Mouse (Mus musculus): Measurements from ENCODE around the gene Accsl.

Accsl gene

GRCm38 (mm10) chr2:93874606-93875005, 5.6 kb upstream of the Accsl start:
- DNase-seq (ENCODE audit: low read depth, low spot score) = no peak

DNA sequence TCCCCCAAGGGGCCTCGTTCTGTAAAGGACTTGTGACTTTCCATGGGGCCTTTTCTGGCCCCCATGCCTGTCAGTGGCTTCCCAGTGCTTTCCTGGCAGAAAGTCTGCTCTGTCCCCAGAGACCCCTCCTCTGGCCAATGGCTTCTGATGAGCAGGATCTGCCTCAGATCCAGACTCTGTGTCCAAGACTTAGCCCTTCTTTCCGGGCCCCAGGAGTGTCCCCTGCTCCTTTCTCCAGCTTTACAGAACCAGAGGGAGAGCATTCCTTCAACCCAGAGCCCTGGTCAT, 5.2 kb upstream of the Accsl start:
- DNase-seq (ENCODE audit: low read depth, low spot score) = no peak

DNA sequence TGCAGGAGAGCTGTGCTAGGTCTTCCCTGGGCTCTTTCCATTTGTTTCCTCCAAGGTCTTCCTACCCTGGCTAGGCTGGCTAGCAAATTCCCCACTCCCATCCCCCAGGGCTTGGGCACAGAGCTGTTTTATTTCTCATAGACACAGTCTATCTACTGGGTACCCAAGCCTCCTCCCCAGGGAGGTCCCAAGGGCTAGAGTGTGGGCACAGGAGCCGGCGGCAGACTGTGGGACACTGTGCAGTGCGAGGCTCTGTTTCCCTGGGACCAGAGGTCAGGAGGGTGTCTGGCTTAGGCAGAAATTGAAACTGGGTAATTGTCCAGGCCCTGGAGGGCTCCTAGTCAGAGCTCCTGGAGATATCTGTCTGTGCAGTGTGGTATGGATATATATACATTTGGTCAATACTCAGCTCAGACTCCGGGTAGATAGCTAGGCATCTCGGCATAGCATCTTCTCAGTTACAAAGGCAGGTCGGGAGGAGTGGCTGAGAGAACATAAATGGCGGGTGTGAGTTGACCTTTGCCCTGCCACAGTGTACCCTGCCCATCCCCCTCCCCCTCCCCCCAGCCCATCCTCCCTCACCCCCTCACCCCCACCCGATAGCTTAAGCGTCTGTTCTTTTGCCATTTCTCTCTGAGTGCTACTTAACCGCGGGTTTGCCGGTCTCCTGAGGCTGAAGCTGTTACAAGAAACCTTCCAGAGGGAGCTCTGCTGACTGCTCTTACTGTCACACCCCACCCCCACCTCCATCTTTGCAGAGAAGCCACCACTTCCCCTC, 4.7 kb upstream of the Accsl start:
- peak; percentile 73 for DNase-seq (ENCODE audit: low read depth, low spot score)

DNA sequence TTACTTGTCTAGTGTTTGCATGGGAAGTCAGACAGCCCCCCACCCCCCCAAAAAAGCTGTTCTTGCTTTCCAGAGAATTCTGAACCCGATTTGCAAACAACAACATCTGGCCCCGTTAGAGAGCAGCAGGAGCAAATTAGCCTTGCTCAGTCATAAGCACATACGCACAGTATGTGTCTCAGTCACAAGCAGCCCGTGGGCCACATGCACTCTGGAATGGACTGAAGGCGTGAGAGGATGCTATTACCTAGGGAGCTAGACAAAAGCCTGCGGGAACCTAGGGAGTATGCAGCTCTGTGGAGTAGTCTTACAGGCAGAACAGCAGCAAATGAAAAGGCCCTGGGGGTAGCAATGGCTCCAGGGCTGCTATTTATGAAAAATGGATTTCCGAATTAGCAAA, 3.3 kb upstream of the Accsl start:
- DNase-seq (ENCODE audit: low read depth, low spot score) = peak; percentile 76

- peak; percentile 93 for DNase-seq (ENCODE audit: low read depth, low spot score)
Observed at GRCm38 (mm10) chr2:93871411-93871925, 2.5 kb upstream of the Accsl start.

- peak; percentile 90 for DNase-seq (ENCODE audit: low read depth, low spot score)
Observed at GRCm38 (mm10) chr2:93870842-93871241, 1.9 kb upstream of the Accsl start.

DNA sequence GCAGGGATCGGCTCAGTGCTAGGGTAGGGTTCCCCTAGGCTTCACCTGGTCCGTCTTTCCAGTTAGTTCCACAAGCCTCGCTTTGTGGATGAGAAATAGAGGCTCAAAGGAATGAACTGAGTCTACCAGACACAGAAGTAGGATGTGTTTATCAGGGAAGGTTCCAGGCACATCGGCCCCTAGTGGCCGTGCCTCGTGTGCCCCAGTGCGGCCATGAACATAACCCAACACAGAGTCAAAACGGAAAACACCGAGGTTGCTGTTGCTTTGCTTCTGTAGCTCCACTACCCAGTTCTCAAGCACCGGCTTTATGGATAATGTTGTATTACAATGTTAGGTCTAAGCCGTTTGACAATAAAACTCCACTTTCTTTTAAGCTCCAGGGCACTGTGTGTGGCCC, 391 bp downstream of the Accsl start:
- peak; percentile 65 for DNase-seq (ENCODE audit: low read depth, low spot score)

DNA sequence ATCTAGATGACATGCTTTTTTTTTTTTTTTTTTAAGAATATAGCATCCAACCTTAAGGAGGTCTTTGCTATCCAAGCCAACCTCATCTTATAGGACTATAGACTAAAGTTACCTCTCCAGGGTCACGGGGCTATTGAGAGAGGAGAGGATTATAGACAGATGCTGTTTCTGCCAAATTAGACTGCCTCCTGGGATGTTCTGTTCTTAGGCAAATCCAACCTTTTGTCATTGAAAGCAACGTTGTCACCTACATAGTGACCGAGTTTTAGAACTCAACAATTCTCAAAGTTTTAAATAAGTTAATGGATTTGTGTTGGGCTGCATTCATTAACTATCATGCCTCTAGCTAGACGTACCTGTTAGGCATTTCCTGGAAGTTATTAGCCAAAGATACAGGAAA, 5.7 kb downstream of the Accsl start:
- peak; percentile 68 for DNase-seq (ENCODE audit: low read depth, low spot score)

DNA sequence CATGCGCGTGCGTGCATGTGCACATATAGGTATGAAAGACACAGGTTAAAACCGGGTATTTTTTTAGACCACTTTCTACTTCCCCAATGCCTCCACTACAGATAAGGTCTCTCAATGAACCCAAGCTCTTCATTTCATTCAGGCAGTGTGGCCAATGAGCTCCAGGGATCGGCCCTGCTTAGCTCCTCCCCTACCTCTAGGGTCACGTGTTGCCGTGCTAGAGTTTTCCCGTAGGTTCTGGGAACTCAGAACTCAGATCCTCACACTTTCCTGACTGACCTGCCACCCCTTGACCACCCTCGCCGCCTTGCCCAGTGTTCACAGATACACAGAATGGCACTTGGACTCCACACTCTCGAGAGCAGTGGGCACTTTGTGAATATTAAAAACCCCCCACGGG, 10.1 kb downstream of the Accsl start:
- peak; percentile 54 for DNase-seq (ENCODE audit: low read depth, low spot score)

DNA sequence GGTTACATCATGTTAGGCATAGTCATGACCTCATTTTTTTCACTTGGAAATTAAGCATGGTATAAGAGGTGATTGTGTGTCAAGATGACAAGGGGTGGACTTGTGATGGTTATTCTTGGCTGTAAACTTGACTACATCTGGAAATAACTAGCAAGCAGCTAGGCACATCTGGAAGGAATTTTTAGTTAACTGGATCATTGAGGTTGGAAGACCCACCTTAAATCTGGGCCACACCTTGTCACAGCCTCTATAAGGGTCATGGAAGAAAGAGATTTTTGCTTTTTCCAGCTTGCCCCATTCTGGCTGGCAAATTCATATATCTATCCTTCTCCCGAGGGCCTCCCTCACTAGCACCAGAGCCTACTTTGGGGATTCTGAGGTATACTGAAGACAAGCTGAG, 17.7 kb downstream of the Accsl start:
- no peak for DNase-seq (ENCODE audit: low read depth, low spot score)

GRCm38 (mm10) chr2:93850317-93850944, 18.5 kb downstream of the Accsl start:
- DNase-seq (ENCODE audit: low read depth, low spot score) = no peak

GRCm38 (mm10) chr2:93849505-93850089, 19.4 kb downstream of the Accsl start, which contains the start of gene Accs:
Gene Accs (minus strand): TSS chr2:93849943.
- peak; percentile 97 for DNase-seq (ENCODE audit: low read depth, low spot score)

- DNase-seq (ENCODE audit: low read depth, low spot score) = no peak
Observed at GRCm38 (mm10) chr2:93841349-93841748, 27.6 kb downstream of the Accsl start.

DNA sequence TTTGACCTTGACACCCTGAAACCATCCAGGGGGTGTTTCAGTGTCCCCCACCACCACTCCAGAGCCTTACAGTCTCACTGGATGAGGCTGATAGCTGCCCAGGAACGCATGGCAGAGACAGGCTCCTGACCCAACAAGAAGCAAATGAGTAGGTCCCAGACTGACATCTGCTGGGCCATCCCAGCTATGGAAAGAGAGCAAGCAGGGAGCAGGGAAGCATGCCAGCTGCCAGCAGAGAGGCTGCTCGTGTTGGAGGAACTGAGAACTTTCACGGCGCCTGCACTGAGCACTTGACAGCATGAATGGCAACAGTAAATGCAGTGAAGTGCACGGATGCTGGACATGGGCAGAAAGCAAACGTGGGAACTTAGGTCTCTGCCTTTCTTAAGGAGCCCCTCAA, 28.8 kb downstream of the Accsl start:
- DNase-seq (ENCODE audit: low read depth, low spot score) = no peak

DNA sequence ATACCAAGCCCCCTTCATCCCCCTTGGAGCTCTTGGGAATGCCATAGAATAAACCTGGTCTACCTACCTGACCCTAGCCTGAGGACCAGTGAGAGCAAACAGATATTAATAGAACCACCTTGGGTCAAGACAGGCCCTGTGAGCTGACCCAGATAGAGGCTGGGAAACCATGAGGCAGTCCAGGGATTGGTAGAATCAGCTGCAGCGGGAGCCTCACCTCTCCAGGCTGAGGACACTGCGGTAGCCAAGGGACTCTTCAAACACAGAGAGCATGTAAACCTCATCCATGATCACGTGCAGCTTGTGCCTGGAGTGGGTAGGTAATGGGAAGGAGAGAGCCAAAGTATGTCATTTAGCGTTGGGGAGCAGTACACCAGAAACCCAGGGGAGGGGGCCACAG, 30.0 kb downstream of the Accsl start:
- no peak for DNase-seq (ENCODE audit: low read depth, low spot score)

GRCm38 (mm10) chr2:93836232-93836785, 32.6 kb downstream of the Accsl start:
- peak; percentile 92 for DNase-seq (ENCODE audit: low read depth, low spot score)

DNA sequence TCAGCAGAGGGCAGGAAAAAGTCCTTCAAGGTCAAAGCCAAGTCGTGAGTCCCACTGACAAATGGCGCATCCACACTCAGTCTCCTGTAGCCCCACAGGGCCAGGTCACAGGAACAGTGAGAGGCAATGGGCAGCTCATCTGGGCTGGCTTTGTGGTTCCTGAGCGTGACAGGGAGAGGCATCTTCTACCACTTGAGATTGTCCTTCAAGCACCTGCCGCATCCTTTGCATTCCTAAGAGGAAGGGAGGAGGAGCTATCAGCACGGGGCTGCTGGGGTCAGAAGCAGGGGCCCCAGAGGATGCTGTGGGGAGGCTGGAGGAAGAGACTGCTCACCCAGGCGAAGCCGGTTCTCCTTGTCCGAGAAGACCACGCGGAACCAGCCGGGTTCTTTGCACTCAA, 33.4 kb downstream of the Accsl start:
- peak; percentile 78 for DNase-seq (ENCODE audit: low read depth, low spot score)

DNA sequence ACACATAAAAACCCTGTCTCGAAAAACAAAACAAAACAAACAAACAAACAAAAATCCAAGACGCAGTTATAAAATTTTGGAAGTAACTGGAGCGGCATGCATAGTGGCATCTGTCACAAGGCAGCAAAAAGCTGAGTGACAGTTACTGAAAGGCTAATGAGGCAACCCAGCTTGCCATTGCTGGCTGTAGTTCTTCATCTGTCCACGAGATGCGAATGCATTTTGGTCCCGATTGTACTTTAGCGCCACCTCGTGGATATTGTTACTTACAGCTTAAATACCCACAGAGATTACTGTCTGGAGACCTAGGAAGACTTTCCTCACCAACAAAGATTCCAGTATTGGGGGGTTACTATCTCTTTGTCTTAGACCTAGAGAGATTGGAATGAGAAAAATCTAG, 45.4 kb downstream of the Accsl start:
- DNase-seq (ENCODE audit: low read depth, low spot score) = peak; percentile 97

GRCm38 (mm10) chr2:93822045-93822749, 46.8 kb downstream of the Accsl start, which contains the start of gene Ext2:
Gene Ext2 (minus strand): TSS chr2:93822568.
- peak; percentile 89 for DNase-seq (ENCODE audit: low read depth, low spot score)

- DNase-seq (ENCODE audit: low read depth, low spot score) = no peak
Observed at GRCm38 (mm10) chr2:93817791-93818190, 51.2 kb downstream of the Accsl start.

DNA sequence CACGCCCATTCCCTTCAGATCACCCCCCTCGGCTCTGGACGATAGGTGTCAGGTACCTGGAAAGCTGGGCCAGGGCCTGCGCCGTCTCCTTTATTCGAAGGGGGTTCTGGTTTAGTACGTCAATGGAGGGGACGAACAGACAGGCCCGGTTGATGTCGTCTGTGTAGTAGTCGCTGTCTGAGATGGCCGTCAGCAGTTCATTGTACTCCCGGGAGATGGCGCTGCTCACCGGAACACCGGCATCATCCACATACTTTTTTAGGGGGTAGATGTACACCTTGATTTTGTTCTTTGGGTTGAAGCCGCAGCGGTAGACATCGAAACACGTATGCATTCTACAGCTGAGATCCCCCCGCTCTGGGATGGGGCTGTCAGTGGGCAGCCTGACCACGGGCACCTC, 55.6 kb downstream of the Accsl start:
- peak; percentile 66 for DNase-seq (ENCODE audit: low read depth, low spot score)

GRCm38 (mm10) chr2:93811812-93812211, 57.1 kb downstream of the Accsl start:
- DNase-seq (ENCODE audit: low read depth, low spot score) = peak; percentile 73

Measured in R1 (cell line).